Mouse (Mus musculus) midbrain, embryonic 15.5 days (tissue): ENCODE measurements at regions not wholly inside any gene's neighbourhood (a gene's known extent, or its start where the extent isn't known, plus 50 kb on each side); places are given as distances from the start of the nearest gene placed in this dataset.

Experiments
- ATAC-seq: fragments of 200-750 bp; cut with Nextera tagmentation; replicated peaks from 2 replicates; pipeline ENCODE4 v1.8.0; 2017; ENCODE audit warnings: moderate TSS enrichment
- H3K27ac ChIP-seq: fragments of 300-500 bp; sonication (generic); 2 replicates; pipeline ENCODE4 v1.5.1; 2015; ENCODE audit warnings: mild to moderate bottlenecking, inconsistent platforms
- H3K27me3 ChIP-seq: fragments of 300-500 bp; sonication (generic); replicated peaks from 2 replicates; pipeline ENCODE4 v1.6.1; 2015; ENCODE audit warnings: inconsistent platforms
- H3K36me3 ChIP-seq: fragments of 300-500 bp; sonication (generic); replicated peaks from 2 replicates; pipeline ENCODE4 v1.6.1; 2015; ENCODE audit warnings: inconsistent platforms
- H3K4me1 ChIP-seq: fragments of 300-500 bp; sonication (generic); 2 replicates; pipeline ENCODE4 v1.6.1; 2015; ENCODE audit warnings: inconsistent platforms
- H3K4me2 ChIP-seq: fragments of 300-500 bp; sonication (generic); 2 replicates; pipeline ENCODE4 v1.6.1; 2015; ENCODE audit warnings: inconsistent platforms, mild to moderate bottlenecking, moderate library complexity
- H3K4me3 ChIP-seq: fragments of 300-500 bp; sonication (generic); 2 replicates; pipeline ENCODE4 v1.5.1; 2015; ENCODE audit warnings: mild to moderate bottlenecking, inconsistent platforms
- H3K9ac ChIP-seq: fragments of 300-500 bp; sonication (generic); 2 replicates; pipeline ENCODE4 v1.6.1; 2015; ENCODE audit warnings: mild to moderate bottlenecking, inconsistent platforms
- H3K9me3 ChIP-seq: fragments of 300-500 bp; sonication (generic); 2 replicates; pipeline ENCODE4 v1.6.1; 2016; ENCODE audit warnings: inconsistent platforms
- WGBS: fragments of 180-500 bp; shearing (Covaris S2); methylation state at CpG from one replicate; pipeline ENCODE4 v1.1.7; 2015; ENCODE audit warnings: mixed read lengths; 5-methylcytosine and 5-hydroxymethylcytosine counted together

DNA sequence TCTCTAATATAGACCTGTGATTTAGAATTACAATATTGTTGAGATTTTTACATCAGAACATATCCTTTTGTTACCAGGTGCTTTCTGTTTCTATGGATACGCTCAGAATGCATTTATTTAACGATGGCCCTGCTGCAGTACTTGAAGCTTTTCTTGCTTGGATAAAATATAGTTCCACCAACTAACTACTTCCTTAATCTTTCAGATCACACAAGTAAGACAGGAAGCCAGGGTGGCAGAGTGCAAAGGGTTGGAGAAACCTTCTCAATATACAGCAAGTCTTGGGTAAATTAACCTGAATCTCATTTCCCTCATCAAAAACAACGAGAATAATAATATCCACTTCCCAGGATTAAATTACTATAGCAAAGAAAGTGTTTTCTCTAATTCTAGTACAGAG lies 193.1 kb upstream of the Acvr2a start:
- Histone ChIP-seq H3K9me3 (no peaks in the 10 kb centered on the region), H3K27ac (no peak overlapping the region), H3K4me2 (no peak overlapping the region), H3K4me1 (peaks cover 6% of the 10 kb centered on the region; the same call in 1 of the 2 replicates), H3K4me3 (no peak overlapping the region), H3K36me3 (no peaks in the 10 kb centered on the region), H3K9ac (no peak overlapping the region), H3K27me3 (no peaks in the 10 kb centered on the region)
- peak; percentile 42; the same call in 1 of the 2 replicates for ATAC-seq
- WGBS: 61% methylated on average over 3 of the region's 3 CpGs

DNA sequence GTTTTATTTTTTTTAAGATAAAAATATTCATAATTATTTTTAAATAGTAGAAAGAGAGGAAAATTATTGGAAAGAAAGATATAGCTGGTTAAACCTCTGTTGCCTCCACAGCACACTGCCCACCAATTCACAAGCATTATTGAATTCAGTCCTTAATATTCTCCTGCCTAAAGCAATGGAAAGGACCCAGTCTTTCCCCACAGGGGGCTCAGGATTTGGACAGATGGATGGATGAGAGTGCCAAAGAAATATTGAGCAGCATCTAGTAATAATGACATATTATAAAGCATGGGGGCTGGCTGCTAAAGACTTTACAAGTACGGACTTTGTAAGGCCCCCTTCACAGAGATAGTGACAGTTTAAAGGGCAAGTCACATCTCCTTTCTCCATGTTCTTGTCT lies 191.6 kb upstream of the Acvr2a start:
- Histone ChIP-seq H3K27ac (no peak overlapping the region), H3K4me2 (no peak overlapping the region), H3K4me1 (peaks cover 6% of the 10 kb centered on the region; the same call in 1 of the 2 replicates), H3K4me3 (no peak overlapping the region), H3K27me3 (no peaks in the 10 kb centered on the region), H3K9ac (no peak overlapping the region), H3K9me3 (no peaks in the 10 kb centered on the region), H3K36me3 (no peaks in the 10 kb centered on the region)
- ATAC-seq: no peak
- 76% methylated on average over 1 of the region's 1 CpGs for WGBS

GRCm38 (mm10) chr2:48624040-48624439 lies 189.9 kb upstream of the Acvr2a start:
- H3K4me1 ChIP-seq: 0 out of 2 replicates have a peak, but pooled peaks cover 6% of the 10 kb centered on the region
- no peak for ATAC-seq
- 66% methylated on average over 6 of the region's 6 CpGs for WGBS
- no peak overlapping the region for H3K4me3 ChIP-seq
- H3K27me3 ChIP-seq: no peaks in the 10 kb centered on the region
- no peaks in the 10 kb centered on the region for H3K36me3 ChIP-seq
- H3K9me3 ChIP-seq: no peaks in the 10 kb centered on the region
- no peak overlapping the region for H3K27ac ChIP-seq
- no peak overlapping the region for H3K4me2 ChIP-seq
- H3K9ac ChIP-seq: no peak overlapping the region

DNA sequence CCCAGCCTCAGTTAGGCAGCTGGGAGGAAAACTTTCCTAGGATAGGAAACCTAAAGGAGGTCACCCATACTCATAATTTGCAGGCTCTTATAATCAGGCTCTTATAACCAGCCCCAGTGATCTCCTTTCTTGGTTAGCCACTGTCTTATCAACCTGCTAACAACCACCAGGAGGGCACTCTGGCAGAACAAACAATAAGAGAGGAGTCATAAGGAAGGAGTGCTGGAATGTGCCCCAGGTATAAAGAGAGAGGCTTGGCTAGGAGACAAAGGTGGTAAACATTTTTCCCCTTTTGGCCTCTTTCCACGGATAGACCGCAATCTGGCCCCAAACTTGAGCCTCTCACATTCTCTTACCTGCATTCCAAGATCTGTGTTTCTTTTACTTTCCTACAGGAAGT lies 189.4 kb upstream of the Acvr2a start:
- ATAC-seq: no peak
- H3K9ac ChIP-seq: no peak overlapping the region
- WGBS: 88% methylated on average over 2 of the region's 2 CpGs

GRCm38 (mm10) chr2:48627011-48627410 lies 186.9 kb upstream of the Acvr2a start:
- H3K36me3 ChIP-seq: no peaks in the 10 kb centered on the region
- no peak for ATAC-seq

More for the DNA sequence above, 189.4 kb upstream of the Acvr2a start:
- Histone ChIP-seq H3K4me3 (no peak overlapping the region), H3K9me3 (no peaks in the 10 kb centered on the region), H3K27me3 (no peaks in the 10 kb centered on the region), H3K27ac (no peak overlapping the region), H3K4me2 (no peak overlapping the region), H3K36me3 (no peaks in the 10 kb centered on the region), H3K4me1 (peaks cover 10% of the 10 kb centered on the region; the same call in 1 of the 2 replicates)

DNA sequence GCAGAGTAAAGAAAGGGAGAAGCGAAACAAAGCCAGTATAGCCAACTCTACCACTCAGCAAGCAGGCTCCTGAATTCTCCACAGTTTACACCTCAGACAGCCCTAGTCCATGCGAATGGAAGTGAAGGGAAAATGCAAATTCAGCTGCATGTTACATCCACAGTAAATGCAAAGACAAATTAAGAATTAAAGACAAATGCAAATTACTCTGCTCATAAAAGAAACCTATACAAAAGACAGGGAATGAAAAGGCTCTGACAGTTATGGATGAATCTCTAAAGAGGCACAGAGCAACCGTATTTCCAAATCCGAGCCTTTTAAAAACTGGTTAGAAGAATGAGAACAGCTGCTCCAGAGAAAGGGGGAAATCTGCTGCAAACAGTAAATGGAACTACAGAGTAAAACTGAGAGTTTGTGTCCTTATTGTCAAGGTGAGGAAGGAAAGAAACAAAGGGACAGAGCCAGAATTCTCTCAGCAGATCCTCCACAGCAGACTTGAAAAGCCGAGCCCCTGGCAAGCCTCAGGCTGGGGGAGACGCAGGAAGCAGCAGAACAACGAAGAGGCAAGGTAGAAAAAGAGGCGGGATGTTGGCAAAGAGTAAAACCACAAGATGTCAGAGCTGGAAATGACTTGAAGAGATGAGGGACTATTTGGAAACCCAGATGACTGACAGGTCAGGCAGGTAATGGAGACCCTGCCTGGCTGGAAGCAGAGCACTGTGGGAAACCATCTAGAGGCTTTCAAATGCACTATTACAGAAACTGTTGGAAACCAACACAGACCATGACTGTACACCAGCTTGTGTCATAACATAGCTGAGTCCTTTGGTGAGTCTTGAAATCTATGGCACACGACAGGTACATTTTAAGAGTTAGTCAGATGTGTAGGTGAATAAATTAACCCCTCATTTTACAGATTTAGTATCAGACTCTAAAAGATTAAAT lies 184.5 kb upstream of the Acvr2a start:
- H3K4me2 ChIP-seq: no peak overlapping the region
- peak; percentile 58; the same call in 1 of the 2 replicates for ATAC-seq
- 0 out of 2 replicates have a peak overlapping the region, but pooled peaks have one; percentile 12 for H3K27ac ChIP-seq
- no peaks in the 10 kb centered on the region for H3K36me3 ChIP-seq
- 32% methylated on average over 9 of the region's 9 CpGs for WGBS
- H3K27me3 ChIP-seq: no peaks in the 10 kb centered on the region
- no peak overlapping the region for H3K9ac ChIP-seq
- H3K9me3 ChIP-seq: no peaks in the 10 kb centered on the region
- peaks cover 7% of the 10 kb centered on the region; the same call in 1 of the 2 replicates for H3K4me1 ChIP-seq
- H3K4me3 ChIP-seq: no peak overlapping the region

More at GRCm38 (mm10) chr2:48627011-48627410, 186.9 kb upstream of the Acvr2a start:
- no peak overlapping the region for H3K27ac ChIP-seq
- no peaks in the 10 kb centered on the region for H3K27me3 ChIP-seq
- WGBS: 83% methylated on average over 4 of the region's 4 CpGs
- no peak overlapping the region for H3K9ac ChIP-seq
- peaks cover 7% of the 10 kb centered on the region; the same call in 1 of the 2 replicates for H3K4me1 ChIP-seq
- H3K4me2 ChIP-seq: no peak overlapping the region
- H3K4me3 ChIP-seq: no peak overlapping the region
- no peaks in the 10 kb centered on the region for H3K9me3 ChIP-seq

DNA sequence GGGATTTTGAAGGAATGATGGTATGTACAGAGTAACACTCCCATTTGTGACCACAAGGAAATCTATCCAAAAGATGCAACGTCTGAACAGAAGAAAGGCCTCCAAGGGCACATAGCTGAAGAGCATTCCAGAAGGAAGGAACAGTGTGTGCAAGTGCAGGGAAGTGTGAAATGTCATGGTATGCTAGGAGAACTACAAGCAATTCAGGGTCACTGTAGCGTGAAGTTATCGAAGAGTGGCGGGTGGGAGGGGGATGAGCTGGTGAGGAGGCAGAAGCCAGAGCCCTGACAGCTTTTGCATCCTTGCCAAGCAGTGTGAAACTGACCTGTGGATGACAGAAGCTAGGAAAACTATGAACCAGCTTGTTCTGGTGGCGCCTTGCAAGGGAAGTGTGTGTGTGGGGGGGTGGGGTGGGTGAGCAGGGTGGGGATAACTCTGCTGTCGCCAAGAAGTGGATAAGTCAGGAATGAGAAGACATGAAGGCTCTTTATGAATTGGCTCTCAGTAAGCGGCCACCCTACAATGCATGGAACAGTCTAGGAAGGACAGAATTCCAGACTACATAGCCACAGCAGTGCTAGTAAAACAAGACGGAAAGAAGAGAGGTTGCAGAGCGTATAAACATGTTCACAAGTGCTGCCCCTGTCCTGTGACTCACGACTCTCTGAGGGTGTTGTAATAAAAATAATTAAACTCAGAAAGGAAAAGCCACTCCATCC lies 179.3 kb upstream of the Acvr2a start:
- Histone ChIP-seq H3K27me3 (no peaks in the 10 kb centered on the region), H3K4me2 (no peak overlapping the region), H3K4me3 (no peak overlapping the region), H3K36me3 (no peaks in the 10 kb centered on the region), H3K9me3 (no peaks in the 10 kb centered on the region), H3K9ac (no peak overlapping the region), H3K4me1 (0 out of 2 replicates have a peak, but pooled peaks cover 1% of the 10 kb centered on the region), H3K27ac (no peak overlapping the region)
- WGBS: 55% methylated on average over 10 of the region's 10 CpGs
- ATAC-seq: peak; percentile 49

DNA sequence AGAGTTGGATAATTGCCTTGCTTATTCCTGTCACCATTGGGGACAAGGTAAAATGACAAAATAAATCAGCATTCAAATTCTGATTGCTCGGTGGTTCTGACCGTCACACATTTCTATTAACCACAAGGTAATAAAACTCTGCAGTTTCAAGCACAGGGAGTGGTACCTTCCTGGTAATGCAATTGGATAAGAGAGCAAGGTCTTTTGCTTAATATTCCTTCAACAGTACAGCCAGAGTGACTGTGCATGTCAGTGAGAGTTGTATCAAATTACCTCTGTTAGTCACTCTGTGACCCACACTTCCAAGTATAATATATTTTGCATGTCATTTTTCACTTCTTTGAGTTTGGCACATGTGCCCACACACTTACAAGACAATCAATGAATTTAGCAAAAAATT lies 177.8 kb upstream of the Acvr2a start:
- H3K9me3 ChIP-seq: no peaks in the 10 kb centered on the region
- 75% methylated on average over 2 of the region's 2 CpGs for WGBS

GRCm38 (mm10) chr2:48644114-48644513 lies 169.8 kb upstream of the Acvr2a start:
- H3K4me3 ChIP-seq: no peak overlapping the region
- no peak overlapping the region for H3K4me2 ChIP-seq
- no peaks in the 10 kb centered on the region for H3K4me1 ChIP-seq
- no peak overlapping the region for H3K9ac ChIP-seq
- H3K9me3 ChIP-seq: no peaks in the 10 kb centered on the region
- ATAC-seq: no peak
- H3K27me3 ChIP-seq: no peaks in the 10 kb centered on the region
- H3K36me3 ChIP-seq: no peaks in the 10 kb centered on the region
- 77% methylated on average over 3 of the region's 3 CpGs for WGBS
- H3K27ac ChIP-seq: no peak overlapping the region

More for the DNA sequence above, 177.8 kb upstream of the Acvr2a start:
- no peak overlapping the region for H3K27ac ChIP-seq
- H3K4me2 ChIP-seq: no peak overlapping the region
- no peaks in the 10 kb centered on the region for H3K4me1 ChIP-seq
- H3K9ac ChIP-seq: no peak overlapping the region
- H3K27me3 ChIP-seq: no peaks in the 10 kb centered on the region
- H3K4me3 ChIP-seq: no peak overlapping the region
- H3K36me3 ChIP-seq: no peaks in the 10 kb centered on the region
- ATAC-seq: no peak

- WGBS: 81% methylated on average over 2 of the region's 2 CpGs
- H3K9ac ChIP-seq: no peak overlapping the region
Measured at GRCm38 (mm10) chr2:48650281-48650680, 163.6 kb upstream of the Acvr2a start.

DNA sequence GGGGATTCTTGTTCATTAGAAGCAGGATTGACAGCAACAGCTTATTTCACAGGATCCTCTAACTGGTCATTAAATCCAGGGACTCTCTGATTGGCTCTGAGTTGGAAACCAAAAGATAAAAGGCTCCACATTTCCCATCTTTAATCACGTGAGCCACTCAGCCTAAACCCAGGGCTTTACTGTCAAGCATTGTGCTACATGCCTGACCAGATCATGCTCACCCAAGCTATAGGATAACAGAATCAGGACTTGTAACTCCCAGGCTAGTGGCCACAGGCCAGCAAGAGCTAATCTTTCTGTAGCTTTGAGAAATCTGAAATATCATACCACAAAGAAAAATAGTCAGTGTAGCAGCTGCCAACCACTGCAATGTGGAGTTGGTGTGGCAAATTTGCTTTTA lies 152.7 kb upstream of the Acvr2a start:
- Histone ChIP-seq H3K9ac (no peak overlapping the region), H3K4me3 (no peak overlapping the region), H3K27me3 (no peaks in the 10 kb centered on the region), H3K36me3 (no peaks in the 10 kb centered on the region), H3K4me1 (no peaks in the 10 kb centered on the region), H3K27ac (no peak overlapping the region), H3K9me3 (no peaks in the 10 kb centered on the region), H3K4me2 (no peak overlapping the region)
- no peak for ATAC-seq
- WGBS: 22% methylated on average over 1 of the region's 1 CpGs

More at GRCm38 (mm10) chr2:48650281-48650680, 163.6 kb upstream of the Acvr2a start:
- H3K4me1 ChIP-seq: no peaks in the 10 kb centered on the region
- H3K4me3 ChIP-seq: no peak overlapping the region
- H3K27ac ChIP-seq: no peak overlapping the region
- ATAC-seq: no peak
- H3K36me3 ChIP-seq: no peaks in the 10 kb centered on the region
- no peaks in the 10 kb centered on the region for H3K9me3 ChIP-seq
- H3K4me2 ChIP-seq: no peak overlapping the region
- H3K27me3 ChIP-seq: no peaks in the 10 kb centered on the region

GRCm38 (mm10) chr2:48665103-48665502 lies 148.8 kb upstream of the Acvr2a start:
- Histone ChIP-seq H3K4me2 (no peak overlapping the region), H3K27ac (no peak overlapping the region), H3K9me3 (no peaks in the 10 kb centered on the region), H3K9ac (no peak overlapping the region), H3K4me3 (no peak overlapping the region), H3K4me1 (no peaks in the 10 kb centered on the region), H3K36me3 (no peaks in the 10 kb centered on the region), H3K27me3 (no peaks in the 10 kb centered on the region)
- WGBS: 72% methylated on average over 2 of the region's 2 CpGs
- ATAC-seq: no peak
